Mouse (Mus musculus) gastrocnemius, postnatal 36 days (tissue): ENCODE results near the gene Foxn3. TPM values are rescaled to one million over a fixed set of nuclear protein-coding genes. Genes with fewer than 3 reads are reported as not detected.

Experiments used
- DNase-seq, 2 experiments: peaks; one replicate each; pipeline ENCODE4 v3.0.0; 2022
- intact Hi-C: fragments of 180-260 bp; cut with DNase I; formaldehyde crosslinking; loops from one replicate; pipeline ENCODE4 v1.15.1; 2025
- total RNA-seq, 2 experiments: library from RNA; stranded (reverse); gene quantifications; 2 replicates each; pipeline ENCODE4 v1.2.3; 2021

Gene Foxn3
- total RNA-seq, 2 experiments from 2014 or later = 164 to 192 TPM

- DNase-seq = peak in 1 of 2 experiments; percentile 33
- intact Hi-C loops = no loop called here
Measured at GRCm38 (mm10) chr12:99529687-99530411, 33.5 kb downstream of the Foxn3 start.

GRCm38 (mm10) chr12:99528958-99529357 is 34.4 kb downstream of the Foxn3 start:
- intact Hi-C loops = no loop called here
- DNase-seq = no peak

GRCm38 (mm10) chr12:99527452-99527851 is 35.9 kb downstream of the Foxn3 start:
- DNase-seq = no peak
- intact Hi-C loops = no loop called here

GRCm38 (mm10) chr12:99526571-99527140 is 36.7 kb downstream of the Foxn3 start:
- DNase-seq = no peak

GRCm38 (mm10) chr12:99522882-99523281 is 40.5 kb downstream of the Foxn3 start:
- intact Hi-C loops = no loop called here
- no peak for DNase-seq

More at GRCm38 (mm10) chr12:99526571-99527140, 36.7 kb downstream of the Foxn3 start:
- intact Hi-C loops = no loop called here

GRCm38 (mm10) chr12:99519862-99520261 is 43.5 kb downstream of the Foxn3 start:
- DNase-seq = no peak
- intact Hi-C loops = no loop called here

GRCm38 (mm10) chr12:99519191-99519614 is 44.2 kb downstream of the Foxn3 start:
- intact Hi-C loops = no loop called here
- no peak for DNase-seq

- intact Hi-C loops = no loop called here
- no peak for DNase-seq
Measured at GRCm38 (mm10) chr12:99518640-99519039, 44.7 kb downstream of the Foxn3 start.

GRCm38 (mm10) chr12:99518126-99518525 is 45.3 kb downstream of the Foxn3 start:
- no peak for DNase-seq

GRCm38 (mm10) chr12:99517296-99517695 is 46.1 kb downstream of the Foxn3 start:
- intact Hi-C loops = no loop called here
- no peak for DNase-seq

More at GRCm38 (mm10) chr12:99518126-99518525, 45.3 kb downstream of the Foxn3 start:
- intact Hi-C loops = no loop called here

- no peak for DNase-seq
- intact Hi-C loops = no loop called here
Measured at GRCm38 (mm10) chr12:99515481-99515880, 47.9 kb downstream of the Foxn3 start.

- intact Hi-C loops = no loop called here
- DNase-seq = no peak
Measured at GRCm38 (mm10) chr12:99511644-99512043, 51.7 kb downstream of the Foxn3 start.

- intact Hi-C loops = no loop called here
- no peak for DNase-seq
Measured at GRCm38 (mm10) chr12:99510759-99511158, 52.6 kb downstream of the Foxn3 start.

GRCm38 (mm10) chr12:99502225-99502624 is 61.2 kb downstream of the Foxn3 start:
- no peak for DNase-seq
- intact Hi-C loops = no loop called here

GRCm38 (mm10) chr12:99498978-99499694 is 64.2 kb downstream of the Foxn3 start:
- no peak for DNase-seq
- intact Hi-C loops = no loop called here

GRCm38 (mm10) chr12:99498189-99498977 is 65.0 kb downstream of the Foxn3 start:
- intact Hi-C loops = no loop called here
- DNase-seq = no peak

- no peak for DNase-seq
- intact Hi-C loops = no loop called here
Measured at GRCm38 (mm10) chr12:99496945-99497344, 66.4 kb downstream of the Foxn3 start.

GRCm38 (mm10) chr12:99490216-99490615 is 73.2 kb downstream of the Foxn3 start:
- no peak for DNase-seq
- intact Hi-C loops = no loop called here

GRCm38 (mm10) chr12:99489001-99489592 is 74.3 kb downstream of the Foxn3 start:
- DNase-seq = no peak
- intact Hi-C loops = no loop called here

GRCm38 (mm10) chr12:99480372-99480771 is 83.0 kb downstream of the Foxn3 start:
- intact Hi-C loops = no loop called here
- DNase-seq = no peak
